Mouse (Mus musculus): ENCODE measurements around the gene Dync1i2.

Gene Dync1i2

GRCm38 (mm10) chr2:71270085-71270484 lies 58.6 kb downstream of the Dync1i2 start:
- no peak for DNase-seq (ENCODE audit: low spot score)

GRCm38 (mm10) chr2:71273955-71274679 lies 62.6 kb downstream of the Dync1i2 start:
- DNase-seq (ENCODE audit: low spot score) = peak; percentile 81

GRCm38 (mm10) chr2:71275734-71276133 lies 64.2 kb downstream of the Dync1i2 start:
- DNase-seq (ENCODE audit: low spot score) = no peak

- no peak for DNase-seq (ENCODE audit: low spot score)
Observed at GRCm38 (mm10) chr2:71278791-71279775, 67.6 kb downstream of the Dync1i2 start.

- no peak for DNase-seq (ENCODE audit: low spot score)
Observed at GRCm38 (mm10) chr2:71281981-71282380, 70.5 kb downstream of the Dync1i2 start.

GRCm38 (mm10) chr2:71290107-71290775 lies 78.7 kb downstream of the Dync1i2 start:
- no peak for DNase-seq (ENCODE audit: low spot score)

GRCm38 (mm10) chr2:71291566-71291965 lies 80.1 kb downstream of the Dync1i2 start:
- DNase-seq (ENCODE audit: low spot score) = no peak

GRCm38 (mm10) chr2:71293983-71294382 lies 82.5 kb downstream of the Dync1i2 start:
- no peak for DNase-seq (ENCODE audit: low spot score)

GRCm38 (mm10) chr2:71294489-71294888 lies 83.0 kb downstream of the Dync1i2 start:
- DNase-seq (ENCODE audit: low spot score) = no peak

GRCm38 (mm10) chr2:71295844-71296243 lies 84.3 kb downstream of the Dync1i2 start:
- DNase-seq (ENCODE audit: low spot score) = no peak

- no peak for DNase-seq (ENCODE audit: low spot score)
Observed at GRCm38 (mm10) chr2:71297501-71297900, 86.0 kb downstream of the Dync1i2 start.

GRCm38 (mm10) chr2:71298729-71299128 lies 87.2 kb downstream of the Dync1i2 start:
- no peak for DNase-seq (ENCODE audit: low spot score)

- no peak for DNase-seq (ENCODE audit: low spot score)
Observed at GRCm38 (mm10) chr2:71302156-71302663, 90.7 kb downstream of the Dync1i2 start.

GRCm38 (mm10) chr2:71303221-71303620 lies 91.7 kb downstream of the Dync1i2 start:
- no peak for DNase-seq (ENCODE audit: low spot score)

GRCm38 (mm10) chr2:71304821-71305220 lies 93.3 kb downstream of the Dync1i2 start:
- no peak for DNase-seq (ENCODE audit: low spot score)

- DNase-seq (ENCODE audit: low spot score) = no peak
Observed at GRCm38 (mm10) chr2:71306357-71306756, 94.9 kb downstream of the Dync1i2 start.

GRCm38 (mm10) chr2:71309726-71310125 lies 98.2 kb downstream of the Dync1i2 start:
- DNase-seq (ENCODE audit: low spot score) = no peak

- no peak for DNase-seq (ENCODE audit: low spot score)
Observed at GRCm38 (mm10) chr2:71312067-71312466, 100.6 kb downstream of the Dync1i2 start.
